Mouse (Mus musculus) E14TG2a.4 (cell line): ENCODE results near the gene Pan3.
A peak's percentile ranks its signal among the peaks of the same experiment; 100 is the strongest.

Source experiments
- CTCF ChIP-seq: conservative IDR thresholded peaks from 2 replicates; pipeline ENCODE4 v1.5.1; 2014; ENCODE audit warnings: low read length
- NANOG ChIP-seq: IDR thresholded peaks from 2 replicates; pipeline ENCODE4 v1.6.1; 2014; ENCODE audit warnings: borderline replicate concordance, low read length, mixed read lengths
- POU5F1 ChIP-seq: IDR thresholded peaks from 2 replicates; pipeline ENCODE4 v1.6.1; 2014; ENCODE audit warnings: low read length, borderline replicate concordance

DNA sequence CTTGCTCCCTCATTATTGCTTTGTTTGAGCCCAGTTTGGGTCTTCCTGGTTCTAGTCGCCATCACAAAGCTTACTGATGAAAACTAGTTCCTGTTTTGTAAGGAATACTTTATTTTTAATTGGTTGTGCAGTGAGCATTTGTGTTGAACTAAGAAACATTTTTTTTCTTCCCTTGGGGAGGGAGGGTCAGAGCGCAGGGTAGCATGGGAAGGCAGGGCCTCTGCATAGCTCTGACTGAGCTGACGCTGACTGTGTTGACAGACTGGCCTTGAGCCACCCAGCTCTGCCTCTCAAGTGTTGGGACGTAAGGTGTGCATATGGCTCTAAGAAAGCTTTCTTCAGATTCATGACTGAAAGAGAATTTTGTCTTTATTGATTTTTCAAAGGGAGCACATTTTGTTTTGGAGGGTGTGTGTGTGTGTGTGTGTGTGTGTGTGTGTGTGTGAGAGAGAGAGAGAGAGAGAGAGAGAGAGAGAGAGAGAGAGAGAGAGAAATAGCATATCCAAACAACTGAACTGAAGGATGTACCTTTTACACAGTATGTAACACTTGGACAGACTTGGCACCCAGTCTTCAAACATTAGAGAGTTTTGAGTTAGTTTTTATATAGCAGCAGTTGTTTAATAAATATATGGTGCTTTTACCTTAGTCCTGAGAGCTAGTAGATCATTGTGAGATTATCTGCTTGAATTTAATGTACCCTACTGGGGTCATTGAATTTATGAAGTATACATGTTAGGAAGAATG lies 30.0 kb downstream of the Pan3 start:
- no peak for TF ChIP-seq CTCF
- TF ChIP-seq NANOG, result peak; percentile 52; the same call in 1 of the 2 replicates
- TF ChIP-seq POU5F1, result no peak
